Mouse (Mus musculus): ENCODE results near the gene 4632433K11Rik.

Gene 4632433K11Rik

GRCm38 (mm10) chr7:5020000-5020681 is 13.8 kb upstream of the 4632433K11Rik start, which contains the start of the genes Zfp865 and Ccdc106:
Gene Zfp865 (plus strand): TSS chr7:5020376.
Gene Ccdc106 (plus strand): TSS chr7:5020553.
- peak; percentile 99 for DNase-seq

- no peak for DNase-seq
These were observed 13.2 kb upstream of the 4632433K11Rik start for GRCm38 (mm10) chr7:5020685-5021084.

GRCm38 (mm10) chr7:5021197-5021596 is 12.7 kb upstream of the 4632433K11Rik start:
- no peak for DNase-seq

- no peak for DNase-seq
These were observed 4.4 kb upstream of the 4632433K11Rik start for GRCm38 (mm10) chr7:5029543-5029942.

- no peak for DNase-seq
These were observed 4.0 kb upstream of the 4632433K11Rik start for GRCm38 (mm10) chr7:5029946-5030345.

GRCm38 (mm10) chr7:5030554-5031275 is 3.2 kb upstream of the 4632433K11Rik start:
- no peak for DNase-seq

GRCm38 (mm10) chr7:5031496-5031895 is 2.4 kb upstream of the 4632433K11Rik start:
- DNase-seq, result no peak

GRCm38 (mm10) chr7:5035628-5036027 is 1.7 kb downstream of the 4632433K11Rik start:
- no peak for DNase-seq

- DNase-seq, result no peak
These were observed 2.2 kb downstream of the 4632433K11Rik start for GRCm38 (mm10) chr7:5036136-5036535.

GRCm38 (mm10) chr7:5037026-5037425 is 3.1 kb downstream of the 4632433K11Rik start:
- DNase-seq, result no peak

GRCm38 (mm10) chr7:5037467-5037866 is 3.5 kb downstream of the 4632433K11Rik start:
- DNase-seq, result no peak

GRCm38 (mm10) chr7:5038109-5038732 is 4.3 kb downstream of the 4632433K11Rik start, which contains the start of gene Zfp784:
Gene Zfp784 (minus strand): TSS chr7:5038446.
- DNase-seq, result peak; percentile 95

- DNase-seq, result no peak
These were observed 5.0 kb downstream of the 4632433K11Rik start for GRCm38 (mm10) chr7:5038940-5039339.

- DNase-seq, result no peak
These were observed 11.1 kb downstream of the 4632433K11Rik start for GRCm38 (mm10) chr7:5044981-5045380.

GRCm38 (mm10) chr7:5046112-5046511 is 12.2 kb downstream of the 4632433K11Rik start:
- DNase-seq, result no peak

- DNase-seq, result peak; percentile 73
These were observed 13.4 kb downstream of the 4632433K11Rik start for GRCm38 (mm10) chr7:5047313-5047712.

- peak; percentile 91 for DNase-seq
These were observed 17.6 kb downstream of the 4632433K11Rik start, which contains the start of gene Zfp580 for GRCm38 (mm10) chr7:5051193-5052192. Gene Zfp580 (plus strand): TSS chr7:5051538.

- no peak for DNase-seq
These were observed 18.5 kb downstream of the 4632433K11Rik start for GRCm38 (mm10) chr7:5052438-5052837.

GRCm38 (mm10) chr7:5052931-5053343 is 19.0 kb downstream of the 4632433K11Rik start:
- DNase-seq, result no peak

GRCm38 (mm10) chr7:5053456-5054179 is 19.7 kb downstream of the 4632433K11Rik start:
- DNase-seq, result peak; percentile 37

GRCm38 (mm10) chr7:5056651-5057263 is 22.8 kb downstream of the 4632433K11Rik start:
- DNase-seq, result peak; percentile 55

Measured in retina, postnatal 1 day (tissue).